Mouse (Mus musculus) megakaryocyte-erythroid progenitor cell, adult 5-6 weeks (primary cell): ENCODE measurements around the gene Phyhd1. TPM values are rescaled to one million over a fixed set of nuclear protein-coding genes. Genes with fewer than 3 reads are reported as not detected.

Source experiments
- ATAC-seq: replicated peaks from 2 replicates; pipeline ENCODE4 v1.8.0; 2016; ENCODE audit warnings: mild to moderate bottlenecking, inconsistent platforms; ENCODE audit not compliant: severe bottlenecking, poor library complexity, low FRiP score, low TSS enrichment
- total RNA-seq, 2 experiments: library from RNA; stranded (forward) in 1 of 2; stranded (reverse) in 1 of 2; fragments of 200-1000, 215-1000 nt in 1 of 2; fragments of >200 nt in 1 of 2; fragmentation: Nextera tagmentation in 1 of 2; gene quantifications; 2 replicates each; pipeline ENCODE4 v1.2.3; 2014 to 2017

Gene Phyhd1
- total RNA-seq, 2 experiments from 2014 or later: not detected

GRCm38 (mm10) chr2:30253809-30254208 is 12.2 kb upstream of the Phyhd1 start:
- no peak for ATAC-seq

DNA sequence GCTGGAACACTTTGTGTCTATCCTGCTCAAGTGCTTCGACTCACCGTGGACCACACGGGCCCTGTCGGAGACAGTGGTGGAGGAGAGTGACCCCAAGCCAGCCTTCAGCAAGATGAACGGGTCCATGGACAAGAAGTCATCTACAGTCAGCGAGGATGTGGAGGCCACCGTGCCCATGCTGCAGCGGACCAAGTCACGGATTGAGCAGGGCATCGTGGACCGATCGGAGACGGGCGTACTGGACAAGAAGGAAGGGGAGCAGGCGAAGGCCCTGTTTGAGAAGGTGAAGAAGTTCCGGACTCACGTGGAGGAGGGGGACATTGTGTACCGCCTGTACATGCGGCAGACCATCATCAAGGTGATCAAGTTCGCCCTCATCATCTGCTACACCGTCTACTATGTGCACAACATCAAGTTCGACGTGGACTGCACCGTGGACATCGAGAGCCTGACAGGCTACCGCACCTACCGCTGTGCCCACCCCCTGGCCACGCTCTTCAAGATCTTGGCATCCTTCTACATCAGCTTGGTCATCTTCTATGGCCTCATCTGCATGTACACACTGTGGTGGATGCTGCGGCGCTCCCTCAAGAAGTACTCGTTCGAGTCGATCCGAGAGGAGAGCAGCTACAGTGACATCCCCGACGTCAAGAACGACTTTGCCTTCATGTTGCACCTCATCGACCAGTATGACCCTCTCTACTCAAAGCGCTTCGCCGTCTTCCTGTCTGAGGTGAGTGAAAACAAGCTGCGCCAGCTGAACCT is 10.2 kb upstream of the Phyhd1 start:
- no peak for ATAC-seq

DNA sequence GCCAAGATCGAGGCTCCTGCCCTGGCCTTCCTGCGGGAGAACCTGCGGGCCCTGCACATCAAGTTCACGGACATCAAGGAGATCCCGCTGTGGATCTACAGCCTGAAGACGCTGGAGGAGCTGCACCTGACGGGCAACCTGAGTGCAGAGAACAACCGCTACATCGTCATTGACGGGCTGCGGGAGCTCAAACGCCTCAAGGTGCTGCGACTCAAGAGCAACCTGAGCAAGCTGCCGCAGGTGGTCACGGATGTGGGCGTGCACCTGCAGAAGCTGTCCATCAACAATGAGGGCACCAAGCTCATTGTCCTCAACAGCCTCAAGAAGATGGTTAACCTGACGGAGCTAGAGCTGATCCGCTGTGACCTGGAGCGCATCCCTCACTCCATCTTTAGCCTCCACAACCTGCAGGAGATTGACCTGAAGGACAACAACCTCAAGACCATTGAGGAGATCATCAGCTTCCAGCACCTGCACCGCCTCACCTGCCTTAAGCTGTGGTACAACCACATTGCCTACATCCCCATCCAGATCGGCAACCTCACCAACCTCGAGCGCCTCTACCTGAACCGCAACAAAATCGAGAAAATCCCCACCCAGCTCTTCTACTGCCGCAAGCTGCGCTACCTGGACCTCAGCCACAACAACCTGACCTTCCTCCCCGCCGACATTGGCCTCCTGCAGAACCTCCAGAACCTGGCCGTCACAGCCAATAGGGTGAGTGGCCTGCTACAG is 9.2 kb upstream of the Phyhd1 start:
- ATAC-seq: no peak

- no peak for ATAC-seq
Measured at GRCm38 (mm10) chr2:30257699-30258460, 8.1 kb upstream of the Phyhd1 start.

DNA sequence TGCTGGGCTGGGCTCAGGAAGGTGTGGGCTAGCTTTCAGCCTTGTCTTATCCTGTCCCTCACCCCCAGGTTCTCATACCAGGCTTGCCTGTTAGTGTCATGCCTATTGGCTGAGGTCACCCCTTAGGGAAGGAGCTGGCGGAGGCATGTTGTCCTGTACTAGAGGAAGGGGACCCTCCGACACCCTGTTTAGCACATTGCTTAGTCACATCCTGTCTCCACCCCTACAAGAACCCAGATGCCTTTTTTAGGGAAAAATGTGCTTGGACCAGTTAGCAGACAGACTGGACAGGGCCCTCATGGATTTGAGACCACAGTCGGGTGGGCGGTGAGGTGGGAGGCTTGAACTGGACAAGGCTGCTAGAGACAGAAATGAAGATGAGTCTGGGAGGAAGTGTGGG is 7.4 kb upstream of the Phyhd1 start:
- ATAC-seq: no peak

- ATAC-seq: no peak
Measured at GRCm38 (mm10) chr2:30259131-30260064, 6.6 kb upstream of the Phyhd1 start.

DNA sequence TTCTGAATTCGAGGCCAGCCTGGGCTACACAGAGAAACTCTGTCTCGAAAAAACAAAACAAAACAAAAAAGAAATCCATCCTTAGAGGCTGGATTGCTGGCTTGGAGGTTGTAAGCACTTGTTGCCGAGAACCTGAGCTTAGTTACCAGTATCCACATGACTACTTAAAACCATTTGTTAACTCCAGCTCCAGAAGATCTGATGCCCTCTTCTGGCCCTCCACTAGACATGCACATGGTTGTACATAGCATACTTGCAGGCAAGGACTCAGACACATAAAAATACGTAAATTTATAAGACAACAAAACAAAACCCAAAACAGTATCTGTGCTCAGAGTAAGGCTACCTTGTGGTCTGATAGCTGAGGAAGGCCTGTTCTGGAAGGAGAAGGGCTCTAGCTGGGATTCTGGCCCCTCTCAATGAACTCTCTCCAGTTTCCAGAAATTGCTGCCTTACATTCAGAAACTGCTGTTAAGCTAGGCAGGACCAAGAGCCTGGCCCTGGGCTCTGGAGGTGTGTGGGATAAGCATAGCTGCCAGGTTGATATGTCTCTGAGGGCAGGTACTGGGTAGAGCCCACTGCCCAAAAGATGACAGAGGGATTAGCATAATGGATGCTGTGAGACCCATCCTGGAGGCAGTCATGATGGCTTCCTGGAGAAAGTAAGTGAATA is 4.8 kb upstream of the Phyhd1 start:
- no peak for ATAC-seq

- ATAC-seq: no peak
Measured at GRCm38 (mm10) chr2:30261921-30262839, 3.8 kb upstream of the Phyhd1 start.

- no peak for ATAC-seq
Measured at GRCm38 (mm10) chr2:30262840-30263441, 3.1 kb upstream of the Phyhd1 start.

GRCm38 (mm10) chr2:30263811-30264210 is 2.2 kb upstream of the Phyhd1 start:
- ATAC-seq: no peak

DNA sequence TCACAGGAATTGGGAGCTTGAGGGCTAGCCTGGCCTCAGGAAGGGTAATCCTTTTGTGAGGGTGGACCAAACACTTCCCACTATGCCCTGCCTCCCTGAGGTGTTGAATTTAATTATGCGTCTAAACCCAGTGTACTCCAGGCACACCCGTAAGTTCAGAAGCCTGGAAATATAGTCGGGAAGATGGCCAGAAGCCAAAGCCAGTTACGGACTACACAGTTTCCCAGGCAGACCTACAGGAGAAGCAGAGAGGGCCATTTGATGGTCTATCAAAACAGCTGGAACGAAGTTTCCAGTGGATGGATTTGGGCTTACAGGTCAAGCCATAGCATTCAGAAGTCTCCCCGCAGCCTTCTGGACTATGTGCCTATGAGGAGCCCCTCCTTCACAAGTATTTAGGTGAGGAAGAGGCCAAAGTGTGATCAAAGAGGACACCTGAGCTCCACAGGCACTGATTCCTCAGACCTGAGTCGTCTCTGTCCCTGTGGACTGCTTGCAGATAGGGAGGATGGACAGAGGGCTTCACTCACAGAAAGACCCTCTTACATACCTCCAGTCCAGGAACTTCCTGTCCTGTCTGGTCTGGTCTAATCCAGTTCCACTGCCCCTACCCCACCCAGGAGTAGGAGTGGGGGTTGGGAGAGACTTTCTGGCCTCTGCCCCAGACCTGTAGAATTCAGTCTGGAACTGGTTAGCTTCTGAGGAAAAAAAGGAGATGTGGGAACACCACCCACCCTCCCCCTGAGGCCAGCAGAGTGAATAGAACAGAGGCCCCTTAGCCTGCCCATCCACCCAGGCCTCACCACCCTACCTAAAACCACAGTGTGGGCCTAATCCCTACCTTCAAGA is 1.1 kb upstream of the Phyhd1 start:
- no peak for ATAC-seq

DNA sequence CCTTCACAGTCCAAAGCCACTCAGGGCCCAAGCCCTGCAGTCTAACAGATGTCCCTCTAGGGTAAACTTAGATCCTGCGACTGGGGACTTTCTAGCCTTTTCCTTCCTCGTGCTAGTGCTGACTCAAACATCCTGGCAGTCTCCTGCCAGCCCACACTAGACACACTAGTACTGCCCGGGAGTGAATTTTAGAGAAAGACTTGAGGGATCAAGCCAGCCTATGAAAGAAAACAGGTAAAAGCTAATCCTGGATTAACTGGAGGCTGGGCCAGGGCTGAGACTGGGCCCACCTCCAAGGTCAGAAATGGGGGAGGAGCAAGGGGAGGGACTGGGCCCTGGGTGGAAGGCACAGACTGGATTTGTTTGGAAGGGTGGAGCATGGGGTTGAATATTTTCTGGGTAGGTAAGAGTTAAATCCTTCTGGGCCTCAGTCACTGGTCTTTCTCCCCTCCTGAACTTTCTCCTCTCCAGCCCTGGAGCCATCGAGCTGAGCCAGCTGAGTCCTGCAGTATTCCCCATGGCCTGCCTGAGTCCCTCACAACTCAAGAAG is 464 bp downstream of the Phyhd1 start:
- ATAC-seq: peak; percentile 53; the same call in 1 of the 2 replicates

GRCm38 (mm10) chr2:30267466-30267865 is 1.5 kb downstream of the Phyhd1 start:
- no peak for ATAC-seq

GRCm38 (mm10) chr2:30268371-30268770 is 2.4 kb downstream of the Phyhd1 start:
- ATAC-seq: no peak

- ATAC-seq: no peak
Measured at GRCm38 (mm10) chr2:30269241-30269990, 3.4 kb downstream of the Phyhd1 start.
